Mouse (Mus musculus) CH12.LX (cell line): ENCODE data around the gene Arl8b. TPM values are rescaled to one million over a fixed set of nuclear protein-coding genes. Genes with fewer than 3 reads are reported as not detected.

Experiments
- DNase-seq: peaks from one replicate; pipeline ENCODE4 v3.0.0-alpha.2; 2013; ENCODE audit errors: extremely low read depth
- H3K27ac ChIP-seq: 2 replicates; pipeline ENCODE4 v1.5.1; 2012; ENCODE audit warnings: low read depth, mild to moderate bottlenecking, control low read depth, moderate library complexity; ENCODE audit not compliant: insufficient read depth
- H3K27me3 ChIP-seq: replicated peaks from 2 replicates; pipeline ENCODE3; 2012; ENCODE audit warnings: inconsistent platforms
- H3K36me3 ChIP-seq, 2 experiments: replicated peaks in 1 of 2; 2 replicates each; pipeline versions ENCODE3 to v1.6.1; 2012; ENCODE audit warnings: inconsistent platforms in 1 of 2, low read length in 1 of 2, mild to moderate bottlenecking in 1 of 2, mixed read lengths in 1 of 2, moderate library complexity in 1 of 2; ENCODE audit not compliant: control insufficient read depth in 1 of 2, insufficient read depth in 1 of 2
- H3K4me1 ChIP-seq, 2 experiments: 2 replicates each; pipeline ENCODE4 v1.6.1; 2012; ENCODE audit warnings: inconsistent platforms in 1 of 2, moderate library complexity in 1 of 2; ENCODE audit not compliant: insufficient read depth in 2 of 2, control insufficient read depth in 1 of 2
- H3K4me2 ChIP-seq: 2 replicates; pipeline ENCODE4 v1.6.1; 2012; ENCODE audit warnings: low read depth, mild to moderate bottlenecking, control low read depth; ENCODE audit not compliant: poor library complexity, insufficient read depth, severe bottlenecking
- H3K4me3 ChIP-seq, 3 experiments: fragments of 150-350 bp in 1 of 3; sonication (generic) in 1 of 3; replicated peaks in 1 of 3; 2 replicates each; pipeline versions ENCODE3 to v1.5.1; 2011 to 2012; ENCODE audit warnings: low read depth in 2 of 3, low read length in 2 of 3, mild to moderate bottlenecking in 2 of 3, moderate library complexity in 2 of 3, control low read depth in 1 of 3, improper control_type of control experiment in 1 of 3, inconsistent platforms in 1 of 3, mixed read lengths in 1 of 3; ENCODE audit not compliant: poor library complexity in 1 of 3
- H3K79me2 ChIP-seq: replicated peaks from 2 replicates; pipeline ENCODE4 v1.6.1; 2012; ENCODE audit warnings: mild to moderate bottlenecking, moderate library complexity; ENCODE audit not compliant: control insufficient read depth, poor library complexity, insufficient read depth, severe bottlenecking; ENCODE audit errors: extremely low read depth
- H3K9ac ChIP-seq: 2 replicates; pipeline ENCODE4 v1.6.1; 2012; ENCODE audit warnings: low read depth, mild to moderate bottlenecking, control low read depth, moderate library complexity; ENCODE audit not compliant: insufficient read depth
- H3K9me3 ChIP-seq: replicated peaks from 2 replicates; pipeline ENCODE3; 2012; ENCODE audit warnings: low read length, inconsistent platforms, mixed read lengths
- CHD1 ChIP-seq: IDR thresholded peaks from 2 replicates; pipeline ENCODE4 v1.6.1; 2012; ENCODE audit warnings: low read depth, low read length, improper control_type of control experiment, inconsistent platforms
- CHD2 ChIP-seq: IDR thresholded peaks from 2 replicates; pipeline ENCODE4 v1.6.1; 2011; ENCODE audit warnings: low read length, improper control_type of control experiment
- CTCF ChIP-seq, 2 experiments: IDR thresholded peaks in 1 of 2; conservative IDR thresholded peaks in 1 of 2; 2 replicates each; pipeline ENCODE4 v1.5.1; 2011 to 2012; ENCODE audit warnings: low read depth in 2 of 2, low read length in 2 of 2, improper control_type of control experiment in 1 of 2, inconsistent platforms in 1 of 2, mild to moderate bottlenecking in 1 of 2, moderate library complexity in 1 of 2
- ELF1 ChIP-seq: IDR thresholded peaks from 2 replicates; pipeline ENCODE4 v1.6.1; 2014; ENCODE audit warnings: low read depth, mild to moderate bottlenecking, inconsistent platforms, low read length, improper control_type of control experiment
- ETS1 ChIP-seq: conservative IDR thresholded peaks from 2 replicates; pipeline ENCODE4 v1.6.1; 2012; ENCODE audit warnings: low read depth, mild to moderate bottlenecking, inconsistent platforms, low read length, improper control_type of control experiment, moderate library complexity
- GABPA ChIP-seq: IDR thresholded peaks from 2 replicates; pipeline ENCODE4 v1.6.1; 2012; ENCODE audit warnings: low read depth, low read length, improper control_type of control experiment, inconsistent platforms; ENCODE audit not compliant: insufficient replicate concordance
- JUN ChIP-seq: IDR thresholded peaks from 2 replicates; pipeline ENCODE4 v1.6.1; 2011; ENCODE audit warnings: low read depth, mild to moderate bottlenecking, low read length, improper control_type of control experiment, moderate library complexity; ENCODE audit not compliant: insufficient read depth
- JUND ChIP-seq: conservative IDR thresholded peaks from 2 replicates; pipeline ENCODE4 v1.6.1; 2011; ENCODE audit warnings: low read depth, low read length, improper control_type of control experiment
- MAX ChIP-seq: IDR thresholded peaks from 2 replicates; pipeline ENCODE4 v1.6.1; 2011; ENCODE audit warnings: low read length, improper control_type of control experiment
- MEF2A ChIP-seq: IDR thresholded peaks from 2 replicates; pipeline ENCODE4 v1.6.1; 2014; ENCODE audit warnings: low read depth, mild to moderate bottlenecking, inconsistent platforms, low read length, improper control_type of control experiment, borderline replicate concordance
- MYC ChIP-seq: IDR thresholded peaks from 2 replicates; pipeline ENCODE4 v1.6.1; 2011; ENCODE audit warnings: low read depth, mild to moderate bottlenecking, improper control_type of control experiment, low read length
- NRF1 ChIP-seq: IDR thresholded peaks from 2 replicates; pipeline ENCODE4 v1.6.1; 2014; ENCODE audit warnings: low read depth, mild to moderate bottlenecking, inconsistent platforms, low read length, improper control_type of control experiment, moderate library complexity
- PAX5 ChIP-seq: IDR thresholded peaks from 2 replicates; pipeline ENCODE4 v1.6.1; 2012; ENCODE audit warnings: low read length, inconsistent platforms, mixed read lengths
- POLR2A ChIP-seq: IDR thresholded peaks from 2 replicates; pipeline ENCODE4 v1.6.1; 2011; ENCODE audit warnings: low read depth, mild to moderate bottlenecking, improper control_type of control experiment, low read length
- RAD21 ChIP-seq: IDR thresholded peaks from 2 replicates; pipeline ENCODE4 v1.6.1; 2011; ENCODE audit warnings: low read depth, mild to moderate bottlenecking, low read length, improper control_type of control experiment, moderate library complexity
- RCOR1 ChIP-seq: conservative IDR thresholded peaks from 2 replicates; pipeline ENCODE4 v1.6.1; 2012; ENCODE audit warnings: low read depth, mild to moderate bottlenecking, inconsistent platforms, low read length, improper control_type of control experiment
- SIN3A ChIP-seq: IDR thresholded peaks from 2 replicates; pipeline ENCODE4 v1.6.1; 2012; ENCODE audit warnings: low read length, improper control_type of control experiment, inconsistent platforms
- SMC3 ChIP-seq: IDR thresholded peaks from 2 replicates; pipeline ENCODE4 v1.6.1; 2011; ENCODE audit warnings: low read depth, low read length, improper control_type of control experiment
- TBP ChIP-seq: conservative IDR thresholded peaks from 2 replicates; pipeline ENCODE4 v1.6.1; 2011; ENCODE audit warnings: low read depth, low read length, improper control_type of control experiment
- TCF12 ChIP-seq: IDR thresholded peaks from 2 replicates; pipeline ENCODE4 v1.6.1; 2014; ENCODE audit warnings: low read depth, mild to moderate bottlenecking, inconsistent platforms, low read length, improper control_type of control experiment
- ZKSCAN1 ChIP-seq: IDR thresholded peaks from 2 replicates; pipeline ENCODE4 v1.6.1; 2012; ENCODE audit warnings: low read depth, inconsistent platforms, low read length, improper control_type of control experiment, borderline replicate concordance
- ZNF384 ChIP-seq: IDR thresholded peaks from 2 replicates; pipeline ENCODE4 v1.6.1; 2012; ENCODE audit warnings: low read depth, low read length, improper control_type of control experiment, inconsistent platforms
- dilution Hi-C: fragments of 300-500 bp; cut with MboI; formaldehyde crosslinking; loops from 2 replicates; pipeline ENCODE4 v1.14.3; 2020; ENCODE audit warnings: low sequenced_read_pairs; ENCODE audit not compliant: extremely low pct_unique_long_range_greater_than_20kb, extremely low pct_ligation_motif_present
- in situ Hi-C: fragments of 300-500 bp; cut with MboI; formaldehyde crosslinking; loops from 3 replicates; pipeline ENCODE4 v1.14.3; 2019; ENCODE audit warnings: low sequenced_read_pairs, low pct_ligation_motif_present, low pct_unique_long_range_greater_than_20kb, mixed read lengths
- polyA plus RNA-seq: library from polyadenylated mRNA; unstranded; fragments of >175 nt; gene quantifications from 2 replicates; pipeline ENCODE4 v1.2.1, GENCODE M21; 2012; ENCODE audit warnings: low read depth; ENCODE audit not compliant: insufficient read length
- total RNA-seq, 2 experiments: library from RNA; depleted of rRNA; stranded (reverse); fragments of 300-350 nt in 1 of 2; fragments of >200 nt in 1 of 2; gene quantifications; 2 replicates each; pipeline ENCODE4 v1.2.3; 2012 to 2014

Arl8b gene
- total and polyA plus RNA-seq, 3 experiments = 47.8 to 170 (median 141) TPM

GRCm38 (mm10) chr6:108752395-108752794, 30.5 kb upstream of the Arl8b start:
- Histone ChIP-seq H3K27ac (no peak overlapping the region), H3K4me1 (peaks cover 2 to 25% of the 10 kb centered on the region in 2 experiments; a peak in 3 of 4 replicates), H3K4me2 (no peak overlapping the region), H3K9me3 (no peaks in the 10 kb centered on the region), H3K36me3 (no peaks in the 10 kb centered on the region), H3K27me3 (no peaks in the 10 kb centered on the region), H3K4me3 (no peak overlapping the region), H3K9ac (no peak overlapping the region), H3K79me2 (no peaks in the 10 kb centered on the region)
- DNase-seq = no peak
- TF ChIP-seq RCOR1 = no peak
- no peak for TF ChIP-seq ZNF384
- no peak for TF ChIP-seq ELF1
- TF ChIP-seq NRF1 = no peak
- peak; percentile 17 for TF ChIP-seq RAD21
- no peak for TF ChIP-seq CHD1
- no peak for TF ChIP-seq JUND
- peak in 1 of 2 experiments; percentile 25; a peak in 1 of 4 replicates for TF ChIP-seq CTCF (conservative IDR thresholded peaks at IDR 0.05 in 1 of 2, IDR thresholded peaks at IDR 0.05 in 1 of 2; ENCODE audit: low read depth in 2 of 2, low read length in 2 of 2)
- no peak for TF ChIP-seq ZKSCAN1
- TF ChIP-seq MYC = no peak
- no peak for TF ChIP-seq POLR2A
- TF ChIP-seq TCF12 = no peak
- TF ChIP-seq MEF2A = no peak
- no peak for TF ChIP-seq PAX5
- TF ChIP-seq SMC3 = no peak
- in situ Hi-C loops (no loop called here), dilution Hi-C loops (no loop called here)

DNA sequence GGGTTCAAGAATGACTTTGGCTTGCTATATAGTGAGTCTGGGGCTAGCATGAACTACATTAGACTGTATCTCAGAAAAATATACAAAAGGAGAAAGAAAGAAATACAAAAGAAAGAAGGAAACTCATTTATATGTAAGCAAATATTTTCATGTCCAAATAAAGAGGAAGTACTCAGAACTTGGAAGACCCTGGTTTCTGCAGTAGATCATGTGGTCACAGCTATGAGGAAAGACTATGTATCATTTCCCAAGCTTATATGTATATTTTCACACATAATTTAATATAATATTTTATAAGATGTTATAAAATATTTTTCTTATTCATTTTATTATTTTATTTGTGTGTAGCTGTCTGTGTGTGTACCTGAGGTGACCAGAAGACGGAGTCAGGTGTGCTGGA, 29.4 kb upstream of the Arl8b start:
- peaks cover 2 to 23% of the 10 kb centered on the region in 2 experiments; a peak in 3 of 4 replicates for H3K4me1 ChIP-seq

More for the DNA sequence above, 29.4 kb upstream of the Arl8b start:
- DNase-seq = no peak
- in situ Hi-C loops = no loop called here
- no peak overlapping the region for H3K4me2 ChIP-seq
- no peaks in the 10 kb centered on the region for H3K36me3 ChIP-seq
- no peak overlapping the region for H3K27ac ChIP-seq
- no peak overlapping the region for H3K4me3 ChIP-seq
- no peaks in the 10 kb centered on the region for H3K9me3 ChIP-seq
- no peak overlapping the region for H3K9ac ChIP-seq
- H3K27me3 ChIP-seq = no peaks in the 10 kb centered on the region
- no peak for TF ChIP-seq JUN
- TF ChIP-seq SIN3A = no peak
- no peak for TF ChIP-seq CTCF (conservative IDR thresholded peaks at IDR 0.05 in 1 of 2, IDR thresholded peaks at IDR 0.05 in 1 of 2; ENCODE audit: low read depth in 2 of 2, low read length in 2 of 2)
- TF ChIP-seq ELF1 = no peak
- TF ChIP-seq TBP = no peak
- TF ChIP-seq JUND = no peak
- TF ChIP-seq CHD2 = no peak
- TF ChIP-seq MAX = no peak
- no peak for TF ChIP-seq RAD21
- no peak for TF ChIP-seq GABPA
- no peak for TF ChIP-seq RCOR1
- no peak for TF ChIP-seq ZNF384
- TF ChIP-seq ETS1 = no peak
- TF ChIP-seq, all 38 proteins: peak for 0
- H3K79me2 ChIP-seq = no peaks in the 10 kb centered on the region
- dilution Hi-C loops = no loop called here
